Mouse (Mus musculus) testis, postnatal 14 days (tissue): ENCODE measurements around the gene Zfp574.
"Not testable (repeated sequence)": the region's sequence is repeated elsewhere in the genome, so short reads cannot be mapped to it uniquely, and the experiment has no call there.

Source experiments
- DNase-seq: peaks from one replicate; pipeline ENCODE4 v3.0.0; 2021; ENCODE audit warnings: low spot score

Gene Zfp574

DNA sequence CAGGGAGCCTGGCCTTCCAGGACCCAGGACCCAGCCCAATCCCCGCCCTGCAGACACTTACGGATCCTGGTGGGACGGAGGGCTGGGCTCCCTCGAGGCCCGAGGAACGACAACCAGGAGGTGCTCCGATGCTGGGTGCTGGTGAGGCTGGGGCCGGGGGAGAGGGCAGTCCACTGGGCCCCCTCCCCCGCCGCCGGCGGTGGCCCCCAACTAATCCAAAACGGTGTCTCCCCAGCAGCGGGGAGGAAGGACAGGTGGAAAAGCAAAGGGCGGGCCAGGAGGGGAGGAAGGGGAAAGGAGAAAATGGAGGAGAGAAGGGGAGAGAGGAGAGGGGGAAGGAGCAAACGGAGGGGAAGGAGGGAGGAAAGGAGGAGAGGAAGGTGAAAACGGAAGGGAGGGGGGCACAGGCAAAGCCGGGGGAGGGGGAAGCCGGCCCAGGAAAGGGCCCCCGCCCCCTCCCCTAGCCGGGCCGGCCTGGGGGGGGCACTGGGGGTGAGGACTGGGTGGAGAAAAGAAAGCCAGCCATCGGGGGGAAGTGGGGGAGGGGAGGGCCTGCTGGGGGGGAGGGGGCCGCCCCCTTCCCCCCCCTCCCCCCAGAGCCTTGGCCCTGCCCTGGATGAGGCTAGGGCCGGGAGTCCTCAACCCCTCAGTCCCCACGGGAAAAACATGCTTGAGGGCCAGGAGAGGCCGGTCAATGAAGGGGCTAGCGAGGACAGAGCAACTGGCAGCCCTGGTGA, at the start of gene Zfp574, which contains the start of gene Grik5:
TSS of gene Zfp574 (plus strand) at position 589 of the 737 bp plus-strand sequence.
TSS of gene Grik5 (minus strand) at position 368 of the 737 bp plus-strand sequence.
- DNase-seq, result no peak

DNA sequence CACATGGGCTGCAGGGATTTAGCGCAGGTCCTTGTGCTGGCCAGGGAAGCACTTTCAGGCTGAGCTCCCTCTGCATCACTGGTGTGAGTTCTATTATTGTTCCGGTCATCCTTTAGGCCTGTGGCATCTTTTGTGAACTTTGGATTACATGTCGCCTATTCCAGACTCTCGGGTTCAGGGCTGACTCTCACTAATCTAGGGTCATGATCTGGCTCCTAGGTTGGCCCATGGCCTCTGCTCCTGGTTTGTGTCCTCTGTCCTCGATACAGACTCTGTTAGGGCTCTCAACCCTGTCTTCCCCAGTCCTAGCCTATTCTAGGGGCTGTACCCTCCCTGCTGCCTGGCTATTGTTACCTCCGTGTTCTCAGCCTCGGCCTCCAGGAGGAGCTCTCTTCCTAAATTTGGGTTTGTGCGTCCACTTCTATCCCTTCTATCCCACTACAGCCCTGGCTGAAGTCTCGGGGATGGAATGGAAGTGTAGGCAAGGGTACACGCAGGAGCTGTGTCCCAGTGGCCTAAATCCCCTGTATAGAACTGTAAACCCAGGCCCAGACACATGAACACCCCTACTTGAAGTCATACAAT, 46.4 kb upstream of the Zfp574 start:
- DNase-seq, result no peak

DNA sequence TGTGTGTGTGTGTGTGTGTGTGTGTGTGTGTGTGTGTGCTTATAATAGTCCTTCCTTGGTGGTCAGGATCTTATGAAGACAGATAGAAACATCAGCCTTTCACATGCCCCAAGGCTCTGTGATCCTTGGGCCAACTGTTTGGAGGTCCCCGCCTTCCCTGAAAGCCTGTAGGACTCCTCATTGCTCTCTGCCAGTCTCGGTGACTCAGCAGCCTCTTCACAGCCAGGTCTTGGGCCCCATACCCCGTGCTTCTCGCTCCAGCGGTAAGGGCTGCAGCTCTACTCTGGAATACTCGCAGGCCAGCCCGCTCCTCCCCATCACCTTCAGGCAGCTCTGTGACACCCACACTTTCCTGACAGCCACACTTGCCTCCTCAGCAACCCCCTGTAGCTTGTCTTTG, 45.9 kb upstream of the Zfp574 start:
- no peak for DNase-seq

DNA sequence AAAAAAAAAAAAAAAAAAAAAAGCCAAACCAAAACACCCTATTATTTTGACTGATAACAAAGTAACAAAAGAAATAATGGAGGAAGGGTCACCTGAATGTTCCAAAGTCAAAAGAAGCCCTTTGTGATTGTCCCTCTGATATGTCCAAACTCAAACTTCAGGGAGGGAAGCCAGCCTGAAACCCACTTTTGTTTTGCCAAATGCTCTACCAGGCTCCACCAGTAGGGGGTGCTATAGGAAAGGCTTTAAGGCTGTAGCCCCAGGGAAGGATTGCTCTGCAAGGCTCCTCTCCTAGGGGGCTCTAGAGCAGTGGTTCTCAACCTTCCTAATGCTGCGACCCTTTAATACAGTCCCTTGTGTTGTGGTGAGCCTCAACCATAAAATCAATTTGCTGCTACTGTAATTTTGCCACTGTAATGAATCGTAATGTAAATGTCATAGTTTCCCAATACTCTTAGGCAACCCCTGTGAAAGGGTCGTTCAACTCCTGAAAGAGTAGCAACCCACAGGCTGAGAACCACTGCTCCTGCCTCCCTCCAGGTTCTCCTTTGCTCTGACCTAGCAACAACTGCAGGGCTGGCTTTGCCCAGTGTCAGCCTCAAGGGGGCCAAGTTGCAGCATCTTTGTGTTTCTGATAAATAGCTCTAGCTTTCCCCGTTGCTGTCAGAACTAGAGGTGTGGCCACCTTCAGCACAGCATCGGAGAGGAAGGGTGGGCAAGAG, 42.2 kb upstream of the Zfp574 start:
- DNase-seq, result peak; percentile 57

DNA sequence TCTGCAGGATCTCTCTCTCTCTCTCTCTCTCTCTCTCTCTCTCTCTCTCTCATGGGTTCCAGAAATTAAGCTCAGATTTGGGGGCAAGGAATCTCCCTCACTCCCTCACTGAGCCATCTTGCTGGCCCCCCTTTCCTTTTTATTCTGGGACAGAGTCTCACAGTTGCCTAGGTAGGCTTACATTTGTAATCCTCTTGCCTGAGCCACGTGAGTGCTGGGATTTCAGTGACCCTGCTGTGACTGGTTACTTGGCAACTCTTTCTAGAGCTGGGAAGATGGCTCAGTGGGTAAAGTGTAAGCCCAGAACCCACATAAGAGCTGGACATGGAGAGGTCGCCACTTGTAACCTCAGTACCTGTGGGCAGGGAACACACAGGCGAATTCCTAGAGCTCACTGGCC, 40.8 kb upstream of the Zfp574 start:
- DNase-seq, result no peak

DNA sequence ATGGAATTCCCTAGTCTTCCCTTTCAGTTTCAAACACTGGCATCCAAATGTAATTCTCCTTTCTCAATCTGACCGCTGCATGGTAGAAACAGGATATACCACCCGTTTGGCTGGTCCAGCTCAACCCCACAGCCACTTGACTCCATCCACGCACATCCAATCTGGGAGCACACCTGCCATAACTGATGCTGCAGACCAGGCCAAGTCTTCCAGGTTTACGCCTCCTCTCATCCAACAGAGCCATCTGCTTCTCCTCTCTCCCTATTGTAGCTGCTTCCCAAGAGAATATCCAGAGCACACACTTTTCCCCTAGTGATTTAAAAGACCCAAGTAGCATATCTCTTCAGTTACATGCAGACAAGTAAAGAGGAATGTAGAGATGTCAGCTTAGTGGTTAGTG, 37.6 kb upstream of the Zfp574 start:
- DNase-seq, result no peak

DNA sequence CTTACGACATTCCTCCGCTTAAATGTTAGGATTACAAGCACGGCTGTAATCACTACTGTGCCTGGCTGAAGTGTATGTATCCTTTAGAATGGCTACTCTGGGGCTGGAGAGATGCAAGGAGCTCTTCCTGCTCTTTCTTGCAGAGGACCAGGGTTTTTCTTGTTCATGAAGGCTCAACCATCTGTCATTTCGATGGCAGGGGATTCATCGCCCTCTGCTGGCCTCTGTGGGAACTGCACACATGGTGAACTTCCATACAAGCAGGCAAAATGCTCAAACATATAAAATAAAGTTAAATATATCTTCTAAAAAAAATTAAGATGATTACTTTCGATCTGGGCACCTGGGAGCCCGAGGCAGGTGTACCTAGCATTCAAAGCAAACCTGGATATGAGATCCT, 36.5 kb upstream of the Zfp574 start:
- DNase-seq, result peak; percentile 31

DNA sequence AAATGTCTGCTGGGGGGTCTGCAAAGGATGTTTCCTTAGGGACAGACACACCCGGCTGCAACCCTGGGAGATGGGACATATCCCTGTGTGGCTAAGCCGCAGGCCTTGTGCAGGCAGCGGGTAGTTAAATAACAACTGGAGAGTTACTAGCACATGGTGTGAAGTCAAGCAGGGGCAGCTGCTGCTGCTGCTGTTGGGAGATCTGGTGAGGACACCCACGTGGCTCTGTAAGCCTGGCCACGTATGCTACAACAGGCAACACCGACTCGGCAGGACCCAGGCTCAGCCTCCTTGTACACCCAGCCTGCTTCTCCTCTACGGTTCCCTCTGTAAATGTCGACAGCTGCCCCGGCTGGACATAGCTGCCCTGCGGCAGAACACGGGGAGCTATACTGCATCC, 30.4 kb upstream of the Zfp574 start:
- DNase-seq, result no peak

DNA sequence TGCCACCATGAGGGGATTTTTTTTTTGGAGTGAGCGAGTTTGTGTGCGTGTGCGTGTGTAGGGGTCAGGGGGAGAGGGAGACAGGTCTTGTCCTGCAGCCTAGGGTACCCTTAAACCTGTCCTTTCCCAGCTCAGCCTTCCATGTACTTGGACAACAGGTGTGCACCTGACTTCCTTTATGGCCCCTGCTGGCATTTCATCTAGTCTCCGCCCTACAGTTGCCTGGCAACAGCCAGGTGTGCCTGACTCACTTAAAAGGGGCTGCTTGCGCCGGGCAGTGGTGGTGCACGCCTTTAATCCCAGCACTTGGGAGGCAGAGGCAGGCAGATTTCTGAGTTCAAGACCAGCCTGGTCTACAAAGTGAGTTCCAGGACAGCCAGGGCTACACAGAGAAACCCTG, 27.8 kb upstream of the Zfp574 start:
- DNase-seq, result not testable (repeated sequence)

DNA sequence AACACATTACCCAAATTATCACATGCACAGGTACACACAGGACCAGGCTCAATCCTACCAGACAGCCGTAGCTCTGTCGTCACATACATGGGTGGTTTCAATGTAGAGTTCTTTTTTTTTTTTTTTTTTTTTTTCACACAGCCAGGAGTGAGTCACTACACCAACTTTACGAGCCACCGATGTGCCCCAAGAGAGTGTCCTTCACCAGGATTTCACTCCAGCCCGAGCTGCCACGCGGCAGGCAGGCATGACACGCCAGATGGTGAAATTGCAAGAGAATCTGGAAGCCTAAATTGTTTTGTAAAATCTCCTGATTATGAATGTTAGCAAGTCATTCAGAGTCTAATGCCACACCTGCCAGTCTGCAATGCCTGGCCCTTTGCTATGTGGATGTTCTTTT, 25.0 kb upstream of the Zfp574 start:
- DNase-seq, result no peak

DNA sequence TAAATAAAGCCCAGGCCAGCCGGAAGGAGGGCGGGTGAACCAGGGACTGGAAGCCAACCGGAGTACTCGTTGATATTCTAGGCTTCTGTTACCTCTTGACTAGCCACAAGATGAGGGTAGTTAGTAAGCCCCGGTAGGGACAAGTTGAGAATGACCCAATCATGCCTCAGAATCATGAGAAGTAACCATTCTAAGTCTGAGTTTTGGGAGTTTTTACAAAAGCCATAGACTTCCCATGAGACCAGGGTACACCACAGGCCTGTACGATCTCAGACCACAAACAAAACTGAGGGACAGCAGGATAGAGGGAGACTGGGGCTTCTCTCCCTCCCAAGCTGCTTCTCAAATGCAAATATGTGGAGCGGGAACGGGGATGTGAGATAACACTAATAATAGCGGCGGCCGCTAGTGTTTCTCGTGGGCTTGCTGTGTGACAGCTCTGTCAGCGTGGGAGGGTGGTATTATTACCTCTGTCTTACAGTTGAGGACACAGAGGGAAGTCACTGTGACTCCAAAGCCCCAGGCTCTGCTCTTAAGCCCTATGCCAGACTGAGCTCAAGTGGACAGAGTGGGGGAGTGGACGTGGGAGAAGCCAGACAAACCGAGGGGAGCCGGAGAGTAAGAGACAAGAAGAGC, 23.0 kb upstream of the Zfp574 start:
- DNase-seq, result no peak

DNA sequence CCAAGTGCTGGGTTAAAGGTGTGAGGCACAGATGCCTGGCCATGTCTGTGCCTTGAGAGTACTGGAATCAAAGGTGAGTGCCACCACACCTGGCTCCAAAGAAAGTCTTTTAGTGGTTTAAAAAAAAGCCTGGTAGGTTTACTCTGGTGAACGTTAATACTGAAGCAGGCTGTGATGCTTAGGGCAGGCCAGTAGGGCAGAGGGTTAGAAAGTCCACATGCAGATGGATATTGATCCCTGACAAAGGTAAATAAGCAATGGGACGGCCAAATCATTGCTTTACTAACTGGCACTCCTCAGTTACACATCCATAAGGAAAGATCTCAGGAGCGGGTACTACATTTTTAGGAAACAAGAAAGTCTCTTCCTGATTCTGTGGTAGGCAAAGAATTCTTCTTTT, 19.8 kb upstream of the Zfp574 start:
- DNase-seq, result no peak

DNA sequence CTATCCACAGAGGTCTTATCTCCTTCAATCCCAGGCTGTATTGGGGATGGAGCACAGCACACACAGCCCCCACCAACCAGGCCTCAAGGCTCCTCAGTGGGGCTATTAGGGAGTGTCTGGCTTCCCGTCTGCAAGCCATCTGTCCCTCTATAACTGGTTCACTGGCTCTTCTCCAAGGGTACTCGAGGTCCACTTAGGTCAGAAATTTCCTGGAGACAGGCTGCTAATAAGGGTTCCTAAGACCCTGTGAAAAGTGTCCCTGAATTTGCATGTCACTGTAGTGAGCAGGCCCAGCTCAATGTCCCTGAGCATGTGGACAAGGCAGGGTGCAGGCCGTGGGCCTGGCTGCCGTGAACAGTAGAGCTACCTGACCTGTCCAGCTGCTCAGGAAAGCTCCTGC, 15.4 kb upstream of the Zfp574 start:
- DNase-seq, result no peak

DNA sequence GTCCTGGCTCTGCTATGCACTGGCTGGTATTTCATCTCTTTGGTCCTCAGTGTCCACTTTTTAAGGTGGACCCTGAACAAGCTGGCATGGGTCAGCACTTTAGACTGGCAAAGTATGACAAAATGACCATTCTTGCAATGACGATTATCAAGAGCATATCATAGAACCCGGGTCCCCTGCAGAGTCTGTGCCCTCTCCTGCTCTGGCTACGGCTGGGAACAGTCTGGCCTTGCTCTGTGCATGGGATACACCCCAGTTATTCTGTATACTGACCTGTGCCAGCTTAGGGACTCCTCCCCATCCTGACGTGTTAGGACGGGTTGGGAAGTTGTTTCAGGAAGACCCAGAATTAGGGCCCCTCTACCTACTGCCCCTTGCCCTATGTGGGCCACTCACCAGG, 14.5 kb upstream of the Zfp574 start:
- no peak for DNase-seq

DNA sequence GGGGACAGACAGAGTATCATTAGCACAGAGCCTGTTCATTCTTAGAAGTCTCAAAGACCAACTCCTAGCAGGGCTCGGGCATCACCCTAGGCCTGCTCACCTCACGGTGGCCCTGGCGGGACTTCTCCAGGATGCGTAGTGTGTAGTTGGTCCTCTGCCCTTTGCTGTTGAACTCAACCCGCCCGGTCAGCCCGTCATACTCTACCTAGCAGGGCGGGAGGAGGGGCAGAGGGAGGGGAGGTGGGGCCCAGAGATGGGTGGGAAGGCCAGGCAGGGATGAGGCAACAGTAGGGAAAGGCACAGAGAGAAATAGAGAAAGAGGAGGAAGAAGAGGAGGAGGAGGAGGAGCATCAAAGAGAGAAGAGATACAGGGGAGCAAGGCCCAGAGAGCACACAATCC, 14.0 kb upstream of the Zfp574 start:
- DNase-seq, result no peak

DNA sequence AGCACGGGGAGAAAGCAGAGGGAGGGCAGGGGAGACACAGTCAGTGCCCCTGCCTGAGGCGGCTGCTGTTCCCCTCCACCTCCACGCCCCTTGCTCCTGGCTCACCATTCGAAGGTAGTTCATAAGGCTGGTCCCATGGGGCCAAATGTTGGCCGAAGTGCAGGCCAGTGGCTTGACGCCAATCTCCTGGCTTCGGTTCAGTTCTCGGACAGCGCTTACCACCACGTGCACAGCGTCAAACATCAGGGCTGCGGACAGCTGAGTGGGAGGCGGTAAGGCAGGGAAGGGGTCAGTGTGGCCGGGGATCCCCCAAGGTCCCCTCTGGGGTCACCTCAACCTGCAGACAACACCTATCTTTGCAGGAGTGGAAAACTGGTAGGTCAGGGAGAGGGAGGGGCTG, 13.5 kb upstream of the Zfp574 start:
- DNase-seq, result no peak

DNA sequence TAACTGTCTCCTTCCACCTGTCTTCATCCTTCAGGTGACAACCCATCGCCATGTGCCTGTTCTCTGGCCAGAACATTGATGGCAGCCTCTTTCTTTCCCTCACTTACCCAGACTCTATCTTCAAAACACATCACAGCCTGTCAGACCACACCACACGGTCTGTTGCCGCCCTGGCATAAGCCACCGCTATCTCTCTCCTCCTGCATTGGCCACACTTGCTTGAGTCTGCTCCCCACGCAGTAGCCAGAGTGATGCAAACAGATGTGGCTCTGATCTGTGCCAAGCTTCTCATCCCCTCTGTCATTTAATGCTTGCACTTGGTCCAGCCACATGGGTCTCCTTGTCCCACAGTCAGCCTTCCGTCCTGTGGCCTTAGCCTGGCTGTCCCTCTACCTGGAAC, 9.0 kb upstream of the Zfp574 start:
- no peak for DNase-seq

DNA sequence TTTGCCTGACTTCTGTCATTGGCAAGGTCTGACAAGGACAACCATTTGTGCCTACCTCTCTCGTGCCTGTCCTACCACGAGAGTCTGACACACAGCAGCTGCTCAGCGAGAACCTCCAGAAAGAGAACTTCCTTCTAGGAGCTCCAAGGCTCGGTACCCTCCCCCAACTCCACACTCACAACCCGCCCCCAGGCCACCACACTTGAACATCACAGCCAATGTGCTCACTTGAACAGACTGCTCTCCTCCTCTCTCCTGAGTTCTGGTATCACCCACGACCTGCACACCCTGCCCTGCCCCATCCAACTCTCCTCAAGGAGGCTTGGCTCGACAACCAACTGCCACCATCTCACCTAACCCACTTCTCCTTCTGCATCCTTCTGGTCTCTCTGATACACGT, 8.5 kb upstream of the Zfp574 start:
- DNase-seq, result no peak

DNA sequence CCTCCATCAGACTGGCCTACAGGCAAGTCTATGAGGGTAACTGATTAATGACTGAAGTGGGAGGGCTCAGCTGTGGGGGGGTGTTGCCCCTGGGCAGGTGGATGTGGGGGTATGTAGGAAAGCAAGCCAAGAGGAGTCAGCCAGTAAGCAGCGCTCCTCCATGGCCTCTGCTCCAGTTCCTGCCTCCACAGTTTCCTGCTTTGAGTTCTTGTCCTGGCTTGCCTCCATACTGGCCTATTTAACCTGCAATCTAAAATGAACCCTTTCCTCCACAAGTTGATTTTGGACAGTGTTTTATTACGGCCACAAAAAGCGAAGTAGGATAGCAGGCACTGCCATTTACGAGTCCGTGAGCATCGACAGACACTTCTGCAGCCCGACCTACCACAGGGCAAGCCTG, 5.0 kb upstream of the Zfp574 start:
- no peak for DNase-seq

DNA sequence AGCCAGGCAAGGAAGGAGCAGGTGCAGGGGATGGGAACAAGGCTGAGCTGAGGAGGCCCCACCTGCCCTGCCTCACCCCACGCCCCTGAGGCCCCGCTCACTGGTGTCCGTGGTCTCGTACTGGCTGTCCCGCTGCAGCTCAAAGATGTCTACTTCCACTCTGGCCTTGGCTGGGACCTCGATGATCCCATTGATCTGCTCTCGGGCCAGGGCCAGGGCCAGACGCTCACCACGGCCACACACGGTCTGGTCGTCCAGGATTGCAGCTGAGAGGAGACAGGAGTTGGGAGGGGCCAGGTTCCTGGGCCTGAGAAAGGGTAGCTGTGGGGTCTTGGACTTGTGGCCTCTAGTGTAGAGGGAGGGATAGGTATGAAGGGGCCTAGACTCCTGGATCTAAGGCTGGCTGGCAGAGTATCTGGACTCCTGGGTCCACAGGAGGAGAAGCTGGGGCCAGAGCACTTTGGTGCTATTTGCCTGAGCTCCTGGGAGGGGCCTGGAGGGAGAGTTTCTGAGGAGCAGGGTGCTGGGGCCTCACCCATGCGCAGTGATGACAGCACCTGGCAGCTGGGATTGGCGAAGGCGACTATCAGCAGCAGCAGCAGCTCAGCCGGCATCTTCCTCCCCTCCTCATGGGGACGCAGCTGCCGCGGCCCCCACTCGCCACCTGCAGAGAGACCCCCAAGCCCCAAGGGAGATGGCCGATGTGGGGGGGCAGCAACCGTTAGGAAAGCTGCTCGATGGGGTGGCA, 4.3 kb upstream of the Zfp574 start:
- no peak for DNase-seq

DNA sequence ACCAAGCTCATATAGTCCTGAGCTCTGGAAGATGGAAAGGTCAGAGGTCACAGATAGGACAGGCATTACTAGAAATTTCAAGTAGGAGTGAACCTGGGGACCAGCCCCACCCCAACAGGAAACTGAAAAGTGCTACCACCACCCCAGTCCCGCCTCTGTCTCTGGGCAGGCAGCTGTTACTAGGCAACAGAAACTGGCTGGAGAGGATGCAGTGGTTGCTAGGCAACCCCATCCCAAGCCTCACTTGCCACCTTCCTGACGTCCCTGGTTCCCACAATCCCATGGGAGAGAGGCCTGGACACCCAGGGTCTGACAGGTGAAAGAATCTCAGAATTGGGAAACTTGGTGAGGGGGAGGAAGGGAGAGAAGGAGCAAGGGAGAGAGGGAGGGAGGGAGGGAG, 3.6 kb upstream of the Zfp574 start:
- DNase-seq, result no peak

DNA sequence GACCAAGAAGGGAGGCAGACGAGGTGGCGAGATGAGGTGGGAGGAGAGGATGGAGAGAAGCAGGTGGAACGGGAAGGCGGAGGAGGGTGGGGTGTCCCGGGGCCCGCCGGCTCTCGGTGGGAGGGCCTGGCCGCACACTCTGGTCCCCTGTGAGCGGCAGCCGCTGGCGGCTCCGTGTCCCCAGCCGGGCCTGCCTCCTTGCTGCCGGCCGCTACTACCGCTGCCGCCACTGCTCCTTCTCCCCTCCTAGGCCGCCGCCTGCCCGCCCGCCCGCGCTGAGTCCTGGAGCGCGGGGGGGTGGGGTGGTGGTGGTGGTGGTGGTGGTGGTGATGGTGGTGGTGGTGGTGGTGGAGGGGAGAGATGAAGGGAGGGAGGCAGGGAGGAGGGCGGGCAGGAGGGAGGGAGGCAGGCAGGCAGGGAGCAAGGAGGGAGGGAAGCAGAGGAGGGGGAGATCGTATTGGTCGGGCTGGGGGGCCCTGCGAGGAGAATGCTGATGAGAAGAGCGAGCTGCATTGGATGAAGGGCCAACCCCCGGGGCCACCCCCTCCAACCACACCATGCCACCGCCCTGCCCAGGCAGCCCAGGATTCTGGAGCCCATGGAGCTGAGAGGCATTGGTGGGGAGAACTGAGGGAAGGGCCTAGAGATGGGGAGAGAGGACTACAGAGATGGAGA, 486 bp downstream of the Zfp574 start:
- peak; percentile 54 for DNase-seq
